Mouse (Mus musculus) embryonic fibroblast, embryonic 13.5 days (primary cell): ENCODE data around the gene Dll1.

Experiments
- CTCF ChIP-seq: IDR thresholded peaks from 2 replicates; pipeline ENCODE4 v1.5.1; 2011; ENCODE audit warnings: mild to moderate bottlenecking, control low read depth, low read length, moderate library complexity, borderline replicate concordance; ENCODE audit not compliant: insufficient read depth
- POLR2A ChIP-seq: IDR thresholded peaks from 2 replicates; pipeline ENCODE4 v1.6.1; 2011; ENCODE audit warnings: low read depth, mild to moderate bottlenecking, control low read depth, low read length, moderate library complexity

DNA sequence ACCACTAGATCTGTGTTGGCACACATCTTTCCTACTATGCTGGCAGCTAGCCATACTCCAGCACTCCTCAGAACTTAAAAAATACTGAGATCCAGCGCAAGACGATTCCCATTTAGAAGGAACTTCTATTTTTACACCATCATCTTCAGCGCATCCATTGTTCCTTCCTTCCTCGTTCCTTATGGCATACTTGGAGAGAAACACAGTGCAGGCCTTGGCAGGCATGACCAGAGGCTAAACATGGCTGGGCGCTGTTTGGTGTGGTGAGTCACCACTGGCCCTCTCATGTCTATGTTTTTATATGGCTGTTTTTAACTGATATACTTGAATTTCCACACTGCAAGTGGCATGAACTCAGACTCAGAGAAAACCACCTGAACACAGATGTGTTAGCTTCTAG is 11.0 kb downstream of the Dll1 start:
- TF ChIP-seq CTCF = no peak
- TF ChIP-seq POLR2A = 0 out of 2 replicates have a peak, but pooled peaks have one; percentile 26
